Mouse (Mus musculus): ENCODE measurements around the gene Ppl. TPM values are rescaled to one million over a fixed set of nuclear protein-coding genes. Genes with fewer than 3 reads are reported as not detected.

The Ppl gene
- polyA plus RNA-seq, 1 experiment from 2014 or later, result 0.65 TPM

DNA sequence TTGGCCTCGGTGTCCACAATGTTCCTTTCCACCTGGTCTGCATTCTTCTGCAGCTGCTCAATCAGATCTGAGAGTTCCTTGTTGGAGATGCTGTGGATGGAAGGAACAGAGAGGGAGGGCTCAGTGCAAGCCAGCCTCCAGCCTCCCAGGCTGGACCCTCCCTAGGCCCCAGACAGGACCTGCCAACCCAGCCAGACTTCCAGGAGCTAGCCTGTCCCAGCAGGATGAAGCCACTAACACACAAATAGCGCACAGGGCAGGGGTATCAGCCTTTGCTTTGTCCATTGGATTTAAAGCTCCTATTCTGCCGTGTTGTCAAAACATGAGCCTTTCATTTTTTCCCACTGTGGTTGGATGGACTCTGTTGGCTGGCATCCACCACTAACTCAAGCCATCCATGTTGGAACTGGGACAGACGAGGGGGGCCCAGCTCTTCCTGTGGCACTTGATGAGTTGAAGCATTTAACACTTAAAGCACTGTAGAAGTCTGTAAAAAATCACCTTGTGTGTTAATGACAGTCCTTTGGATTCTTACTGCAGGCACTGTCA lies 19.1 kb downstream of the Ppl start:
- no peak for ATAC-seq (ENCODE audit: low read depth)
- Histone ChIP-seq H3K27me3 (ENCODE audit: control insufficient read depth, insufficient read depth, low read depth, low read length) (no peaks in the 10 kb centered on the region), H3K27ac (ENCODE audit: low read length) (no peak overlapping the region), H3K4me1 (ENCODE audit: control insufficient read depth, low read depth, low read length) (no peaks in the 10 kb centered on the region), H3K4me3 (ENCODE audit: low read depth, low read length) (no peak overlapping the region), H3K36me3 (ENCODE audit: control insufficient read depth, insufficient read depth) (no peaks in the 10 kb centered on the region), H3K4me2 (ENCODE audit: low read depth, low read length) (no peak overlapping the region), H3K9ac (ENCODE audit: low read depth, low read length) (no peak overlapping the region), H3K9me3 (replicated peaks; ENCODE audit: control insufficient read depth, low read length) (no peaks in the 10 kb centered on the region)
- 57% methylated on average over 4 of the region's 4 CpGs for WGBS (ENCODE audit: insufficient replicate concordance)

DNA sequence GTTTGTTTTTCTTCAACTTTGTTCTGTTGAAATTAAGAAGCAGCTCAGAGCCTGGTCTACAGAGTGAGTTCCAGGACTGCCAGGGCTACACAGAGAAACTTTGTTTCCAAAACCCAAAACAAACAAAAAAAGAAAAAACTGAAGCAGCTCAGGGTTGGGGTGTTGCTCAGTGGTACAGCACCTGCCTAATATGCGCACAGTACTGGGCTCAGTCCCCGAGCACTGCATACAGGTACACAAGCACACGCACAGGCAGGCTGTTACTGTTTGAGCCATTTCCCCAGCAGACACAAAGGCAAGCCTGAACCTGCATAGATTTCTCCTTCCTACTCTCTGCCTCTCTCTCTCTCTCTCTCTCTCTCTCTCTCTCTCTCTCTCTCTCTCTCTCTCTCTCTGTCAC lies 21.2 kb downstream of the Ppl start:
- ATAC-seq (ENCODE audit: low read depth), result peak; percentile 22; the same call in 1 of the 2 replicates
- WGBS (ENCODE audit: insufficient replicate concordance), result 47% methylated on average over 3 of the region's 3 CpGs
- Histone ChIP-seq H3K4me3 (ENCODE audit: low read depth, low read length) (no peak overlapping the region), H3K9me3 (replicated peaks; ENCODE audit: control insufficient read depth, low read length) (no peaks in the 10 kb centered on the region), H3K4me2 (ENCODE audit: low read depth, low read length) (no peak overlapping the region), H3K36me3 (ENCODE audit: control insufficient read depth, insufficient read depth) (no peaks in the 10 kb centered on the region), H3K27me3 (ENCODE audit: control insufficient read depth, insufficient read depth, low read depth, low read length) (no peaks in the 10 kb centered on the region), H3K27ac (ENCODE audit: low read length) (no peak overlapping the region), H3K4me1 (ENCODE audit: control insufficient read depth, low read depth, low read length) (no peaks in the 10 kb centered on the region), H3K9ac (ENCODE audit: low read depth, low read length) (no peak overlapping the region)

DNA sequence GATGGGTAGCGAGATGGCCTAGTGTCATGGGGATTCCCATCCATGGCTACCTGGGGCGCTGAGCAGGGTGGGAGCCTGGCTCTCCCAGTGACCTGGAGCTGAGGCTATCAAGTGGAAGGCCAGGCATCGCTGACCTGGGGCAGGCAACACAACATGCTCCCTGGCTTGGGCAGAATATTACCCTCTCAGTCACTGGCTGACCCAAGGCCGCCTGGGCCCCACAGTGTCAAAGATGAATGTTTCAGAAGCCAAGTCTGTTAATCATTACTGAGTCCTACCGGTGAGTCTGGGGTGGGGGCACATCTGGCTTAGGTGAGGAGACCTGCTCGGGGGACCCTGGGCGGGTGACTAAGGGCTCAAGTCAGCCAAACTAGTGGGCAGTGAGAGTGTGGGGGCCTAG lies 22.3 kb downstream of the Ppl start:
- no peak overlapping the region for H3K4me2 ChIP-seq (ENCODE audit: low read depth, low read length)
- H3K4me3 ChIP-seq (ENCODE audit: low read depth, low read length), result no peak overlapping the region
- H3K27ac ChIP-seq (ENCODE audit: low read length), result no peak overlapping the region
- no peaks in the 10 kb centered on the region for H3K4me1 ChIP-seq (ENCODE audit: control insufficient read depth, low read depth, low read length)
- no peak overlapping the region for H3K9ac ChIP-seq (ENCODE audit: low read depth, low read length)
- H3K36me3 ChIP-seq (ENCODE audit: control insufficient read depth, insufficient read depth), result no peaks in the 10 kb centered on the region
- H3K9me3 ChIP-seq (replicated peaks; ENCODE audit: control insufficient read depth, low read length), result no peaks in the 10 kb centered on the region
- no peaks in the 10 kb centered on the region for H3K27me3 ChIP-seq (ENCODE audit: control insufficient read depth, insufficient read depth, low read depth, low read length)
- WGBS (ENCODE audit: insufficient replicate concordance), result 62% methylated on average over 7 of the region's 7 CpGs
- ATAC-seq (ENCODE audit: low read depth), result peak; percentile 90

DNA sequence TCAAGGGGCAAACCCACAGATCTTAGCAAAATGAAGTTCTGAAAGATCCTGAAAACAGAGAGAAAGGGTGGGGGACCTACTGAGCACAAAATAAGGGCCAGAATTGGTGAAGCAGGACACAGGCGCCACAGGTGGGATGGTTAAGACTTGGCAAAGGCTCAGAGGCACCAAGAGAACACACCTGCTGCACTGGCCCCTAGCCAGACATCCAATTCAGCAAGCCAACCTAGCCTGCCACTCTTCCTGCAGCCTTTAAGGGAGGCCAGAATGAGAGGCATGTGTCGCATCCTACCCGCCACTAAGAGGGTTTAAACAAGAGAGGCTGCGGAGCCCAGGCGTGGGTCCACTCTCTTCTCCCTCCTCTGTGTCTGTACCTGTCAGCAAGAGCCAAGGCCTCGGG lies 31.2 kb downstream of the Ppl start:
- Histone ChIP-seq H3K9ac (ENCODE audit: low read depth, low read length) (no peak overlapping the region), H3K36me3 (ENCODE audit: control insufficient read depth, insufficient read depth) (no peaks in the 10 kb centered on the region), H3K27me3 (ENCODE audit: control insufficient read depth, insufficient read depth, low read depth, low read length) (no peaks in the 10 kb centered on the region), H3K4me3 (ENCODE audit: low read depth, low read length) (no peak overlapping the region), H3K27ac (ENCODE audit: low read length) (no peak overlapping the region), H3K9me3 (replicated peaks; ENCODE audit: control insufficient read depth, low read length) (no peaks in the 10 kb centered on the region), H3K4me1 (ENCODE audit: control insufficient read depth, low read depth, low read length) (no peaks in the 10 kb centered on the region), H3K4me2 (ENCODE audit: low read depth, low read length) (no peak overlapping the region)
- 65% methylated on average over 6 of the region's 6 CpGs for WGBS (ENCODE audit: insufficient replicate concordance)
- ATAC-seq (ENCODE audit: low read depth), result no peak

DNA sequence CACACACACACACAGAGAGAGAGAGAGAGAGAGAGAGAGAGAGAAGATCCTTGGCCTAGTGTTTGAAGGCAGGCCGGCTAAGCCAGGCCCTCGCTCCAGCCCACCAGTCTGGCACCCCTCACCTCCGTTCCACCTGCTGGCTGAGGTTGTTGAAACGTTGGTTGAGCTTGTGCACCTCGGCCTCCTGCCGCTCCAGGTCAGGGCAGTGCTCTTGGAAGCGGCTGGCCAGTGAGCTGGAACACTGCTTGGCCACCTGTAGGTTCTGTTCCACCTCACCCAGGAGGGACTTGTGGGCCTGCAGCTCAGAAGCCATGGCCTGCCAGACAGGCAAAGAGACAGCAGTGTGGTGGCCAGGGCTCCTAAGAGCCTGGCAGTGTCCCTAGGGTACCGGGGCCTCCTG lies 35.7 kb downstream of the Ppl start:
- no peak for ATAC-seq (ENCODE audit: low read depth)

DNA sequence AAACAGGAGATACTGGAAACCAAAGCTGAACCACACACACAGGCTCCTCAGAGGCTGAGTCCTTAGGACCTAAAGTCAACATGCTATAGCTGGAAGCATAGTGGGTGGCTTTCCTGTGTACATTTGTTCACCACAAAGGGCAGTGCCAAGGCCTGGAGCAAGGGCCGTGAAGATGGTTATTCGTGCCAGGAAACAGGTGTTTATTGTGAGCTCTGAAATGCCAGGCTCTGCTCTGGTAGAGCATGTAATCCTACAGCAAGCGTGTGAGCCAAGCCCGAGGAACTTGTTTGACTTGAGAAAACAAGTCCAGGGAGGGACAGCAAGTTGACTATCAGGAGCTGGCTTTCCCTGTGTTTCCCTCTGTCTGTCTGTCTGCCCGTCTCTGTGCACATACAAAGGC lies 38.9 kb downstream of the Ppl start:
- H3K4me1 ChIP-seq (ENCODE audit: control insufficient read depth, low read depth, low read length), result no peaks in the 10 kb centered on the region
- H3K9ac ChIP-seq (ENCODE audit: low read depth, low read length), result no peak overlapping the region
- H3K36me3 ChIP-seq (ENCODE audit: control insufficient read depth, insufficient read depth), result no peaks in the 10 kb centered on the region
- H3K27me3 ChIP-seq (ENCODE audit: control insufficient read depth, insufficient read depth, low read depth, low read length), result no peaks in the 10 kb centered on the region
- WGBS (ENCODE audit: insufficient replicate concordance), result 62% methylated on average over 5 of the region's 5 CpGs
- H3K27ac ChIP-seq (ENCODE audit: low read length), result no peak overlapping the region
- no peak overlapping the region for H3K4me3 ChIP-seq (ENCODE audit: low read depth, low read length)
- ATAC-seq (ENCODE audit: low read depth), result no peak
- no peak overlapping the region for H3K4me2 ChIP-seq (ENCODE audit: low read depth, low read length)
- no peaks in the 10 kb centered on the region for H3K9me3 ChIP-seq (replicated peaks; ENCODE audit: control insufficient read depth, low read length)

More for the DNA sequence above, 35.7 kb downstream of the Ppl start:
- H3K4me2 ChIP-seq (ENCODE audit: low read depth, low read length), result no peak overlapping the region
- H3K9ac ChIP-seq (ENCODE audit: low read depth, low read length), result no peak overlapping the region
- H3K4me1 ChIP-seq (ENCODE audit: control insufficient read depth, low read depth, low read length), result no peaks in the 10 kb centered on the region
- no peaks in the 10 kb centered on the region for H3K36me3 ChIP-seq (ENCODE audit: control insufficient read depth, insufficient read depth)
- no peaks in the 10 kb centered on the region for H3K9me3 ChIP-seq (replicated peaks; ENCODE audit: control insufficient read depth, low read length)
- no peak overlapping the region for H3K4me3 ChIP-seq (ENCODE audit: low read depth, low read length)
- no peak overlapping the region for H3K27ac ChIP-seq (ENCODE audit: low read length)
- 75% methylated on average over 8 of the region's 8 CpGs for WGBS (ENCODE audit: insufficient replicate concordance)
- H3K27me3 ChIP-seq (ENCODE audit: control insufficient read depth, insufficient read depth, low read depth, low read length), result no peaks in the 10 kb centered on the region

DNA sequence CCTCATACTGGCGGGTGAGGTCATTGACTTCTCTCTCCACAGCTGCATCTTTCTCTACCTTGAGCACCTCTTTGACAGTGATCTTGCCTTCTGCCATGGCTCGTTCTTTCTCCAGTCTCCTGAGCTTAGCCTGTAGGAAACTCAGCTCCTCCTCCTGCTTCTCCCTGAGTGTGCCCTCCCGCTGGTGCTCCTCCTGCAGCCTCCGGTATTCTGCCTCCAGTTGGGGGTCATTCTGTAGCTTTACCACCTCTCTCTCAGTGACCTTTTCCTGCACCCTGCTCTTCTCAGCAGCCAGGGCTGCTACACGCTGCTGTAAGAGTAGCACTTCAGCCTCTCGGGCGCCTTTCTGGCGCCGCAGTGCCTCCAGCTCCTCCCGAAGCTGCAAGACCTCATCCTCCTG lies 43.2 kb downstream of the Ppl start:
- no peak for ATAC-seq (ENCODE audit: low read depth)
- Histone ChIP-seq H3K4me3 (ENCODE audit: low read depth, low read length) (no peak overlapping the region), H3K27ac (ENCODE audit: low read length) (no peak overlapping the region), H3K4me2 (ENCODE audit: low read depth, low read length) (no peak overlapping the region), H3K36me3 (ENCODE audit: control insufficient read depth, insufficient read depth) (peaks cover 10% of the 10 kb centered on the region), H3K27me3 (ENCODE audit: control insufficient read depth, insufficient read depth, low read depth, low read length) (no peaks in the 10 kb centered on the region), H3K4me1 (ENCODE audit: control insufficient read depth, low read depth, low read length) (no peaks in the 10 kb centered on the region), H3K9me3 (replicated peaks; ENCODE audit: control insufficient read depth, low read length) (no peaks in the 10 kb centered on the region), H3K9ac (ENCODE audit: low read depth, low read length) (no peak overlapping the region)
- 63% methylated on average over 10 of the region's 10 CpGs for WGBS (ENCODE audit: insufficient replicate concordance)

DNA sequence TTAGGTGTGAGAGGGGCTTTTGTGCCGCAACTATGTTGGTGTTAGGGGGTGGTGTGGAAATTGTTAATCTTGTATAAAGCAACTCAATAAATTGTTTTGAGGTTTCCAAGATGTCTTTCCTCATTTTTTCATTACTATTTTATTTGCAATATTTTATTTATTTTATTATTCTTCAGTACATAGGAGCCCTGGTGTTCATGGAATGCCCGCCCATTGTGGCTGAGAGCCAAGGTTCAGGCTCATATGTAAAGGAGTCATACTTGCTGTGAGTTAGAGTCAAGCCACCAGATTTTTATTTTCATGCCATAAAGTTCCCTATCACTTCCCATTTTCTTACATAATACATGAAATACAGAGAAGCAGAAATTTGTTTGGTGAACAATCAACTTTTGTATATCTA lies 46.0 kb downstream of the Ppl start:
- H3K4me3 ChIP-seq (ENCODE audit: low read depth, low read length), result no peak overlapping the region
- no peak for ATAC-seq (ENCODE audit: low read depth)
- H3K9me3 ChIP-seq (replicated peaks; ENCODE audit: control insufficient read depth, low read length), result no peaks in the 10 kb centered on the region
- H3K4me2 ChIP-seq (ENCODE audit: low read depth, low read length), result no peak overlapping the region
- 88% methylated on average over 2 of the region's 2 CpGs for WGBS (ENCODE audit: insufficient replicate concordance)
- no peaks in the 10 kb centered on the region for H3K4me1 ChIP-seq (ENCODE audit: control insufficient read depth, low read depth, low read length)
- H3K9ac ChIP-seq (ENCODE audit: low read depth, low read length), result no peak overlapping the region
- H3K27ac ChIP-seq (ENCODE audit: low read length), result no peak overlapping the region
- H3K36me3 ChIP-seq (ENCODE audit: control insufficient read depth, insufficient read depth), result peaks cover 28% of the 10 kb centered on the region
- H3K27me3 ChIP-seq (ENCODE audit: control insufficient read depth, insufficient read depth, low read depth, low read length), result no peaks in the 10 kb centered on the region

DNA sequence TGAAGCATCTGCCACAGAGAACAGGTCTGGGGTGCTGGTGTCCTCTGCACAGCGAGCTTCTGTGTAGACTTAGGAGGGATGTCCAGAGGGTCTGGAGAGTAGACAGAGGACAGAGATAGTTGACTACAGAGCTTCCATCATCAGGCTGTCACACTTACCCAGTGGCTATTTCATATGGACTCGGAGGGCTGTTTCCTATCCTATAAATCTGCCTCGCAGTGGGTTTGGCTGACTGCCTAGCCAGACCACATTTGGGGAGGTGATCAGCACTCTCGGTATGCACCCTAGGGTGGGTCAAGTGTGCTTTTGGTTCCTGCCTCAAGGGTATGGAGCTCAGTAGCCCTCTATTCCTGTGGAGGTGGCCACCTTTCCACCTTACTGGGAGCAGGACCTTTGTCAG lies 47.0 kb downstream of the Ppl start:
- Histone ChIP-seq H3K36me3 (ENCODE audit: control insufficient read depth, insufficient read depth) (peaks cover 29% of the 10 kb centered on the region), H3K9ac (ENCODE audit: low read depth, low read length) (no peak overlapping the region), H3K27ac (ENCODE audit: low read length) (no peak overlapping the region), H3K4me3 (ENCODE audit: low read depth, low read length) (no peak overlapping the region), H3K4me1 (ENCODE audit: control insufficient read depth, low read depth, low read length) (no peaks in the 10 kb centered on the region), H3K9me3 (replicated peaks; ENCODE audit: control insufficient read depth, low read length) (no peaks in the 10 kb centered on the region), H3K4me2 (ENCODE audit: low read depth, low read length) (no peak overlapping the region), H3K27me3 (ENCODE audit: control insufficient read depth, insufficient read depth, low read depth, low read length) (no peaks in the 10 kb centered on the region)
- 83% methylated on average over 4 of the region's 4 CpGs for WGBS (ENCODE audit: insufficient replicate concordance)
- no peak for ATAC-seq (ENCODE audit: low read depth)
